Mouse (Mus musculus): ENCODE results near the gene Mrps2. TPM values are rescaled to one million over a fixed set of nuclear protein-coding genes. Genes with fewer than 3 reads are reported as not detected.
"Not testable (repeated sequence)": the region's sequence is repeated elsewhere in the genome, so short reads cannot be mapped to it uniquely, and the experiment has no call there.

Mrps2 gene
- polyA plus RNA-seq, 1 experiment from 2014 or later, result 60.6 TPM

DNA sequence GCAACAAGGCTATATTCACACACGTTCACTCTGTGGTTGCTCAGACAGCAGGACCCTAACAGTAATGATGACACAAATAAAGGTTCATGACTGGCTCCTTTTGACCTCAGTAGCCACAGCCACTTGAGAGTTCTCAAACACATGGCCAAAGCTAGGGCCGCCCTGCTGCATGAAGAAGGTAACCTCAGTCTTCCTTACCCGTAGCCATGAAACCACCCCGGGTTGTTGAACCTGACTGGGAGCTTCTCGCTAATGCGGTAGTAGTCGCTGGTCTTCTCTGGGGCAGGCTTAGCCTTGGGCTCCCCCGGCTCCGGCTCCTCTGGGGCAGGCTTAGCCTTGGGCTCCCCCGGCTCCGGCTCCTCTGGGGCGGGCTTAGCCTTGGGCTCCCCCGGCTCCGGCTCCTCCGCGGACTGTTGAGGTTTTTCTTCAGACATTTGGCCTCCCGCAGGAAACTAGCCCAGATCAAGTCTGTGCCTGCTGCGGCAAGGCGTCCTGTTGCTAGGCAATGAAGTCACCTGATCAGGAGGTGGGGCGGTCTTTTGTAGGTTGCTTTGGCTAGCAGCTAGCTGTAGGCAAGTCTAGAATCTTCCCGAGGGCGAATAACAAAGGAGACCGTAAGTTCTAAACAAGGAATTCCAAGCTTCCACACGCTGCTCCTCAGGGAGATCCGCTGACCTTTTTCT, 1.9 kb upstream of the Mrps2 start, which contains the start of gene 1700007K13Rik:
Gene 1700007K13Rik, minus strand, starts transcription at position 497 of the 683 bp plus-strand sequence.
- H3K4me2 ChIP-seq, result peak within 1 kb of the TSS; percentile 63
- H3K27ac ChIP-seq (ENCODE audit: low read depth, low read length), result no peak within 1 kb of the TSS
- H3K27me3 ChIP-seq (ENCODE audit: control insufficient read depth, insufficient read depth, low read length), result peaks cover 17% of the 10 kb centered on the region
- WGBS (ENCODE audit: insufficient replicate concordance), result 4% methylated on average over 25 of the region's 25 CpGs
- H3K9me3 ChIP-seq (replicated peaks; ENCODE audit: control insufficient read depth, low read length), result no peaks in the 10 kb centered on the region
- H3K4me3 ChIP-seq (ENCODE audit: low read depth, low read length), result peak within 1 kb of the TSS; percentile 29
- peaks cover 5% of the 10 kb centered on the region; the same call in 1 of the 2 replicates for H3K4me1 ChIP-seq (ENCODE audit: control insufficient read depth, insufficient read depth, low read length)
- H3K36me3 ChIP-seq (ENCODE audit: control insufficient read depth, insufficient read depth, low read length), result peaks cover 11% of the 10 kb centered on the region
- no peak for ATAC-seq (replicated peaks; ENCODE audit: insufficient number of reproducible peaks, low FRiP score, low TSS enrichment)
- H3K9ac ChIP-seq (ENCODE audit: low read depth, low read length), result 0 out of 2 replicates have a peak within 1 kb of the TSS, but pooled peaks have one; percentile 44

DNA sequence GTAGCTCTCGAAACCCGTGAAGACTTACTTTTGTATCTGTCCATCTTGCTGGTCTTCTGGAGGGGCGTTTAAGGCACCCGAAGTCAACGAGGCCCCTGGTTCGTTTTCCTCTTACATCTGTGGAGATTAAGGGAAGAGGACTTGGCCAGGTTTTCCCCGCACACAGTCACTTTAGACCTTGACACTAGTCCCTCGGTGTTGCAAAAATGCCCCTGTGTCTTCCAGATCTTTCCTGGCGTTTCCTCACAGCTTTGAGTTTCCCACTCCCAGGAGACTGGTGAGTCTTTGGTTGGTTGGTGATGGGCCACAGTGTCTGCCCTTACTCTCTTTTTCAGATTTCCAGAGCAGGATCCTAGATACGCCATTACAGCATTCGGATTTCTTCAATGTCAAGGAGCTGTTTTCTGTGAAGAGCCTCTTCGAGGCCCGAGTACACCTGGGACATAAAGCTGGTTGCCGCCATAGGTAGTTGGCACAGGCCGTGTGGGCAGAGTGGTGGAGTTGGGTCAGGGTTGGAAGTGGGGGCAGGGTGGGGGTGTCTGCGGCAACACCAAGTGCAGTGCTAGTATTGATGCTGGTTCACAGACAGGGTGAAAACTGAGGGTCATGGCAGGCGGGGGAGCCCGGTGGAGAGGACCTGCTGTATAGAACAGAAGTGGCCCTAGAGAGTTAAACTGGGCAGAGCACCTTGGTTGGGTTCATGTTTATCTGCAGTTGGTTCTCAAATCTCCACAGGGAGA, 790 bp downstream of the Mrps2 start:
- 51% methylated on average over 18 of the region's 18 CpGs for WGBS (ENCODE audit: insufficient replicate concordance)
- ATAC-seq (replicated peaks; ENCODE audit: insufficient number of reproducible peaks, low FRiP score, low TSS enrichment), result no peak
- H3K4me1 ChIP-seq (ENCODE audit: control insufficient read depth, insufficient read depth, low read length), result peaks cover 5% of the 10 kb centered on the region; the same call in 1 of the 2 replicates
- H3K9ac ChIP-seq (ENCODE audit: low read depth, low read length), result peak overlapping the region; percentile 96
- H3K4me2 ChIP-seq, result peak overlapping the region; percentile 91
- H3K27ac ChIP-seq (ENCODE audit: low read depth, low read length), result no peak overlapping the region
- H3K27me3 ChIP-seq (ENCODE audit: control insufficient read depth, insufficient read depth, low read length), result peaks cover 17% of the 10 kb centered on the region
- peak overlapping the region; percentile 96 for H3K4me3 ChIP-seq (ENCODE audit: low read depth, low read length)
- H3K9me3 ChIP-seq (replicated peaks; ENCODE audit: control insufficient read depth, low read length), result no peaks in the 10 kb centered on the region
- H3K36me3 ChIP-seq (ENCODE audit: control insufficient read depth, insufficient read depth, low read length), result peaks cover 15% of the 10 kb centered on the region

DNA sequence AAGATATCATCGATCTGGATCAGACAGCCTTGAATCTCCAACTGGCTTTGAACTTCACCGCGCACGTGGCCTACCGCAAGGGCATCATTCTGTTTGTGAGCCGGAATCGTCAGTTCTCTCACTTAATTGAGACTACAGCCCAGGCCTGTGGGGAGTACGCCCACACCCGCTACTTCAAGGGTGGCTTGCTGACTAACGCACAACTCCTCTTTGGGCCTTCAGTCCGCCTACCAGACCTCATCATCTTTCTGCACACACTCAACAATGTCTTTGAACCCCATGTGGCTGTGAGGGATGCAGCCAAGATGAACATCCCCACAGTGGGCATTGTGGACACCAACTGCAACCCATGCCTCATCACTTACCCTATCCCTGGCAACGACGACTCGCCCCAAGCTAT, 1.6 kb downstream of the Mrps2 start:
- H3K4me1 ChIP-seq (ENCODE audit: control insufficient read depth, insufficient read depth, low read length), result peaks cover 5% of the 10 kb centered on the region; the same call in 1 of the 2 replicates
- no peak overlapping the region for H3K9ac ChIP-seq (ENCODE audit: low read depth, low read length)
- H3K4me2 ChIP-seq, result no peak overlapping the region
- H3K9me3 ChIP-seq (replicated peaks; ENCODE audit: control insufficient read depth, low read length), result no peaks in the 10 kb centered on the region
- H3K4me3 ChIP-seq (ENCODE audit: low read depth, low read length), result no peak overlapping the region
- peaks cover 14% of the 10 kb centered on the region for H3K27me3 ChIP-seq (ENCODE audit: control insufficient read depth, insufficient read depth, low read length)
- H3K27ac ChIP-seq (ENCODE audit: low read depth, low read length), result no peak overlapping the region
- WGBS (ENCODE audit: insufficient replicate concordance), result 96% methylated on average over 14 of the region's 14 CpGs
- ATAC-seq (replicated peaks; ENCODE audit: insufficient number of reproducible peaks, low FRiP score, low TSS enrichment), result no peak
- peaks cover 15% of the 10 kb centered on the region for H3K36me3 ChIP-seq (ENCODE audit: control insufficient read depth, insufficient read depth, low read length)

DNA sequence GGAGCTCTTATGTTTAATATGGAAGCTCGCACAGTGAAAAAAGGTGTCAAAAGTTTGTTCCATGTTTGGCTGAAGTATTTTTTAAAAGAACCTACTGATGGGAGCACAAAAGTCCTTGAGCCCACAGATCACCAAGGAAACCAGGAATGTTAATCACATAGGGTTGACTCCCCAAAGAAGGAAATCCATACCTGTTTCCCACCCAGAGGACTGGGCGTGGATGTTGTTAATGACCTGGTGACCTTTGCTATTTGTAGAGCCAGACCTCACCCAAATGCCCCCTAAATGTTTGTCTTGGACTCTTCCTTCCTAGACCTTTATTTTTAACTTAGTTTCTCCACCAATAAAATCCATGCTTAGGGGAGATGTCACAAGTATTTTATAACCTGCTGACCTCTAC, 2.7 kb downstream of the Mrps2 start:
- 92% methylated on average over 2 of the region's 2 CpGs for WGBS (ENCODE audit: insufficient replicate concordance)
- H3K4me2 ChIP-seq, result no peak overlapping the region
- H3K4me3 ChIP-seq (ENCODE audit: low read depth, low read length), result no peak overlapping the region
- peaks cover 5% of the 10 kb centered on the region; the same call in 1 of the 2 replicates for H3K4me1 ChIP-seq (ENCODE audit: control insufficient read depth, insufficient read depth, low read length)
- H3K27me3 ChIP-seq (ENCODE audit: control insufficient read depth, insufficient read depth, low read length), result peaks cover 2% of the 10 kb centered on the region; the same call in 1 of the 2 replicates
- peaks cover 15% of the 10 kb centered on the region for H3K36me3 ChIP-seq (ENCODE audit: control insufficient read depth, insufficient read depth, low read length)
- no peaks in the 10 kb centered on the region for H3K9me3 ChIP-seq (replicated peaks; ENCODE audit: control insufficient read depth, low read length)
- H3K9ac ChIP-seq (ENCODE audit: low read depth, low read length), result no peak overlapping the region
- ATAC-seq (replicated peaks; ENCODE audit: insufficient number of reproducible peaks, low FRiP score, low TSS enrichment), result no peak
- H3K27ac ChIP-seq (ENCODE audit: low read depth, low read length), result no peak overlapping the region

DNA sequence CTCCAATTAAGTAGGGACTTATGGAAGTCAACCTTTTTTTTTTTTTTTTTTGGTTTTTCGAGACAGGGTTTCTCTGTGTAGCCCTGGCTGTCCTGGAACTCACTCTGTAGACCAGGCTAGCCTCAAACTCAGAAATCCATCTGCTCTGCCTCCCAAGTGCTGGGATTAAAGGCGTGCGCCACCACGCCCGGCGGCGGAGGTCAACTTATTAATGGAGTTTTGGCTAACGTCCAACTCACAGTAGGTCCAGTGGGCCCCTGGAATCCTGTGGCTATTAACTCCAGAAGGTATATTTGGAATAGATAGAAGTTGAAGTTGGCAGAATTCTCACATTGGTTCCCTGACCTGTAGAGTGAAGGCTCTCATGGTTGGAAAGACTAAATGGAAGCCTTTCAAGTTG, 4.1 kb downstream of the Mrps2 start:
- H3K36me3 ChIP-seq (ENCODE audit: control insufficient read depth, insufficient read depth, low read length), result peaks cover 15% of the 10 kb centered on the region
- not testable (repeated sequence) for H3K9me3 ChIP-seq (replicated peaks; ENCODE audit: control insufficient read depth, low read length); ATAC-seq (replicated peaks; ENCODE audit: insufficient number of reproducible peaks, low FRiP score, low TSS enrichment); H3K27me3 ChIP-seq (ENCODE audit: control insufficient read depth, insufficient read depth, low read length); H3K4me3 ChIP-seq (ENCODE audit: low read depth, low read length); H3K9ac ChIP-seq (ENCODE audit: low read depth, low read length); H3K4me1 ChIP-seq (ENCODE audit: control insufficient read depth, insufficient read depth, low read length); H3K4me2 ChIP-seq; H3K27ac ChIP-seq (ENCODE audit: low read depth, low read length)
- WGBS (ENCODE audit: insufficient replicate concordance), result 90% methylated on average over 8 of the region's 8 CpGs

DNA sequence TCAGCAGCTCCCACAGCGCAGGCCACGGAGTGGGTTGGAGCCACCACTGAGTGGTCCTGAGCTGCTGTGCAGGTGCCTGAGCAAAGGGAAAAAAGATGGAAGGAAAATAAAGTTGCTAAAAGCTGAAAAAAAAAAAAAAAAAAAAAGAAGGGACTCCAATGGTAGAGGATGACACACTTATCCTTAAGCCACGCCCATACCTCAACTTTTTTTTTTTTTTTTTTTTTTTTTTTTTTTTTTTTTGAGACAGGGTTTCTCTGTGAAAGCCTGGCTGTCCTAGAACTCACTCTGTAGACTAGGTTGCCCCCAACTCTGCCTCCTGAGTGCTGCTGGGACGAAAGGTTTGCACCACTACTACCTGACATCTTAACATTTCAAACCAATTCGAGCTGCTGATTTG, 10.1 kb downstream of the Mrps2 start:
- not testable (repeated sequence) for H3K4me3 ChIP-seq (ENCODE audit: low read depth, low read length); ATAC-seq (replicated peaks; ENCODE audit: insufficient number of reproducible peaks, low FRiP score, low TSS enrichment); H3K4me2 ChIP-seq; H3K36me3 ChIP-seq (ENCODE audit: control insufficient read depth, insufficient read depth, low read length); H3K27me3 ChIP-seq (ENCODE audit: control insufficient read depth, insufficient read depth, low read length); H3K27ac ChIP-seq (ENCODE audit: low read depth, low read length); H3K4me1 ChIP-seq (ENCODE audit: control insufficient read depth, insufficient read depth, low read length); H3K9me3 ChIP-seq (replicated peaks; ENCODE audit: control insufficient read depth, low read length); H3K9ac ChIP-seq (ENCODE audit: low read depth, low read length)
- 88% methylated on average over 5 of the region's 5 CpGs for WGBS (ENCODE audit: insufficient replicate concordance)

DNA sequence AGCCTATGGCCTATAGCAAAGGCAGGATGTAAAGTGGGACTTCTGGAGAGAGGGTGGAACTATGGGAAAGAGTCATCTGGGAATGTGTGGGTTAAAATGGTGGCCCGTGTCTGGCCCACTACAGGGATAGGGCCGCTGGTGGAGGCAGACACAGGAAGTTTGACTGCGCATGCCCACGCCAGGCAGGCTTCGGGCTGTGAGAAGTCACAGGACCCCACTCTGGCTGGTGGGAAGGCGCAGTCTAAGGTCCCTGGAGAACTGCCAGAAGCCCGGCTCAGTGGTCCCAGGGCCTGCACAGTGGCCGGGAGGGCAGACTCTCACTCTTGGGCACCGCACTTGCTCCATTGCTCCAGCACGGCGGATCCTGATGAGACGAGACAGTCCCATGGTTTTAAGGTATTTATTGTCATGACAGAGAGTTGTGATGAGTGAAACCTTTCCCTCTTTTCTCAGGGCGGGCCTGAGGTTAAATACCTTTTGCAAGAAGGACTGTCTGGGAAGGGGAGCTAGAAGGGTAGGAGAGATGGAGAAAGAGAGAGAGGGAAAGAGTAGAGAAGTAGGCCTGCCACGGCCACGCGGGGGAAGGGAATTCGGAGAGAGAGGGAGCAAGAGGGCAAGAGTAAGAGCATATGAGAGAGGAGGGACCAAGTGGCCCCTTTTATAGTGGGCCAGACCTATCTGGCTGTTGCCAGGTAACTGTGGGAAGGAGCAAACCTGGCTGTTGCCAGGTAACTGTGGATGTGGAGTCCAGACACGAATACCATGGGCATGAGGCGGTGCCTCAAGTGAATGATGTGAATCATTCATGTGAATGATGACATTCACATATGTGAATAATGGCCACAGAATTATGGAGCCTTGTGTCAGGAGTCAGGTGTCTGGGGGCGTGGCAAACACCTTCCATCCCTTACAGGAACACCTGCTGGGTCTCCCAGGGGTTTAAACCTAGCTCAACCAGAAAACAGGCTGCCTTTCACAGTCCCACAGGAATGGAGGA, 11.6 kb downstream of the Mrps2 start:
- H3K4me2 ChIP-seq, result no peak overlapping the region
- no peaks in the 10 kb centered on the region for H3K27me3 ChIP-seq (ENCODE audit: control insufficient read depth, insufficient read depth, low read length)
- no peak overlapping the region for H3K4me3 ChIP-seq (ENCODE audit: low read depth, low read length)
- ATAC-seq (replicated peaks; ENCODE audit: insufficient number of reproducible peaks, low FRiP score, low TSS enrichment), result no peak
- no peak overlapping the region for H3K9ac ChIP-seq (ENCODE audit: low read depth, low read length)
- WGBS (ENCODE audit: insufficient replicate concordance), result 75% methylated on average over 20 of the region's 20 CpGs
- H3K27ac ChIP-seq (ENCODE audit: low read depth, low read length), result no peak overlapping the region
- H3K9me3 ChIP-seq (replicated peaks; ENCODE audit: control insufficient read depth, low read length), result no peaks in the 10 kb centered on the region
- no peaks in the 10 kb centered on the region for H3K36me3 ChIP-seq (ENCODE audit: control insufficient read depth, insufficient read depth, low read length)
- H3K4me1 ChIP-seq (ENCODE audit: control insufficient read depth, insufficient read depth, low read length), result no peaks in the 10 kb centered on the region

DNA sequence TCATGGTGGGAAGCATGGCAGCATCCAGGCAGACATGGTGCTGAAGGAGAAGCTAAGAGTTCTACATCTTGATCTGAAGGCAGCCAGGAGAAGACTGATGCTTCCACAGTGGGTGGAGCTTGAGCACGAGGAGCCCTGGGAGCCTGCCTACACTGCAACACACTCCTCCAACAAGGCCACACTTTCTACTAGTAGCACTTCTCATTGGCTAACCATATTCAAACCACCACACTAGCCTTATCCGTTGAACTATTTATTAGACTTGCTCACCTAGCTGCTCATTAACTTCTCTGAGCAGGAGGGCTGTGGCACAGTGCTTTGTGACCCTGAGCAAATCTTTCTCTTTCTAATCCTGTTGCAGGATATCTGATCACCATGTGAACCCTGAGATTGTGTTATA, 16.0 kb downstream of the Mrps2 start:
- Histone ChIP-seq H3K27ac (ENCODE audit: low read depth, low read length) (no peak overlapping the region), H3K36me3 (ENCODE audit: control insufficient read depth, insufficient read depth, low read length) (no peaks in the 10 kb centered on the region), H3K27me3 (ENCODE audit: control insufficient read depth, insufficient read depth, low read length) (no peaks in the 10 kb centered on the region), H3K9me3 (replicated peaks; ENCODE audit: control insufficient read depth, low read length) (no peaks in the 10 kb centered on the region), H3K4me3 (ENCODE audit: low read depth, low read length) (no peak overlapping the region), H3K9ac (ENCODE audit: low read depth, low read length) (no peak overlapping the region), H3K4me1 (ENCODE audit: control insufficient read depth, insufficient read depth, low read length) (no peaks in the 10 kb centered on the region), H3K4me2 (no peak overlapping the region)
- ATAC-seq (replicated peaks; ENCODE audit: insufficient number of reproducible peaks, low FRiP score, low TSS enrichment), result no peak
- WGBS (ENCODE audit: insufficient replicate concordance), result 72% methylated on average over 2 of the region's 2 CpGs

Measured in heart, embryonic 11.5 days (tissue).